Mouse (Mus musculus) cortical plate, adult 2 months (tissue): Measurements from ENCODE around the gene Rab11fip4. TPM values are rescaled to one million over a fixed set of nuclear protein-coding genes. Genes with fewer than 3 reads are reported as not detected.

Source experiments
- H3K27ac ChIP-seq: fragments of 200-500 bp; 2 replicates; pipeline ENCODE4 v1.5.1; 2012; ENCODE audit warnings: low read length, control low read depth, inconsistent platforms; ENCODE audit not compliant: insufficient read depth
- H3K4me1 ChIP-seq: fragments of 200-500 bp; 2 replicates; pipeline ENCODE4 v1.6.1; 2011; ENCODE audit warnings: low read length; ENCODE audit not compliant: control insufficient read depth, insufficient read depth
- H3K4me3 ChIP-seq: fragments of 200-500 bp; 2 replicates; pipeline ENCODE4 v1.5.1; 2011; ENCODE audit warnings: mild to moderate bottlenecking, low read length, control low read depth; ENCODE audit not compliant: insufficient read depth
- CTCF ChIP-seq: fragments of 200-500 bp; IDR thresholded peaks from 2 replicates; pipeline ENCODE4 v1.5.1; 2011; ENCODE audit warnings: mild to moderate bottlenecking, control low read depth, low read length; ENCODE audit not compliant: insufficient read depth; ENCODE audit errors: extremely low read depth
- POLR2A ChIP-seq: fragments of 200-500 bp; IDR thresholded peaks from 2 replicates; pipeline ENCODE4 v1.6.1; 2011; ENCODE audit warnings: mild to moderate bottlenecking, low read length, control low read depth; ENCODE audit not compliant: insufficient read depth; ENCODE audit errors: extremely low read depth
- polyA plus RNA-seq: library from polyadenylated mRNA; depleted of rRNA; stranded (reverse); fragments of >200 nt; gene quantifications from 2 replicates; pipeline ENCODE4 v1.2.3, GENCODE M21; 2012

Rab11fip4 gene
- polyA plus RNA-seq, 1 experiment: 135 TPM

- no peak overlapping the region for H3K27ac ChIP-seq
- peaks cover 11% of the 10 kb centered on the region; the same call in 1 of the 2 replicates for H3K4me1 ChIP-seq
- H3K4me3 ChIP-seq: no peak overlapping the region
- TF ChIP-seq POLR2A: no peak
- TF ChIP-seq CTCF: no peak
Observed at GRCm38 (mm10) chr11:79612046-79612600, 21.1 kb downstream of the Rab11fip4 start.

- H3K4me1 ChIP-seq: peaks cover 11% of the 10 kb centered on the region; the same call in 1 of the 2 replicates
- TF ChIP-seq CTCF: no peak
- no peak for TF ChIP-seq POLR2A
- H3K27ac ChIP-seq: 0 out of 2 replicates have a peak overlapping the region, but pooled peaks have one; percentile 8
- H3K4me3 ChIP-seq: no peak overlapping the region
Observed at GRCm38 (mm10) chr11:79613084-79613483, 22.1 kb downstream of the Rab11fip4 start.

GRCm38 (mm10) chr11:79613711-79614110 lies 22.7 kb downstream of the Rab11fip4 start:
- H3K4me3 ChIP-seq: no peak overlapping the region
- TF ChIP-seq CTCF (no peak), POLR2A (no peak)
- no peak overlapping the region for H3K27ac ChIP-seq
- peaks cover 11% of the 10 kb centered on the region; the same call in 1 of the 2 replicates for H3K4me1 ChIP-seq

- no peak for TF ChIP-seq CTCF
- TF ChIP-seq POLR2A: no peak
- no peak overlapping the region for H3K27ac ChIP-seq
- H3K4me1 ChIP-seq: peaks cover 11% of the 10 kb centered on the region; the same call in 1 of the 2 replicates
- no peak overlapping the region for H3K4me3 ChIP-seq
Observed at GRCm38 (mm10) chr11:79614880-79615279, 23.9 kb downstream of the Rab11fip4 start.

DNA sequence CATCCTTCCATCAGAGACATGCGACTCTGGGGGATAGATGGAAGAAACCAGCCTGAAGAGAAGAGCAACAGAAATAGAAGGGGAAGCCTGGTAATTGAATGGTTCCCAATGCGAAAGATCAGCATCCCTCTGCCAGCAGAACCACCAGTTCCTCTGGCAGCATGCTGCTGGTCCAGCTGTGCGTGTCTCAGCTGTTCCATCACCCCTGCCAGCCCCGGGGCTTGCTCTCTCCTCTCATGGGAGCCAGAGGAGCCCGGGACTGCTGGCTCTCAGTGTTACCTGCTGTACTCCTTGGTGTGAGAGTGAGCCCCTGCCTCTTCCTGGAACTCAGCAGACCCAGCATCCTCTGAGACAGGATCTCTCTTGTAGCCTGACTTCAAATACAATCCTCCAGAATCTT lies 24.9 kb downstream of the Rab11fip4 start:
- H3K4me3 ChIP-seq: no peak overlapping the region
- no peak for TF ChIP-seq CTCF
- no peak for TF ChIP-seq POLR2A
- H3K4me1 ChIP-seq: peaks cover 7% of the 10 kb centered on the region; the same call in 1 of the 2 replicates
- H3K27ac ChIP-seq: no peak overlapping the region

GRCm38 (mm10) chr11:79617991-79618390 lies 27.0 kb downstream of the Rab11fip4 start:
- H3K4me3 ChIP-seq: no peak overlapping the region
- TF ChIP-seq POLR2A (no peak), CTCF (no peak)
- no peak overlapping the region for H3K27ac ChIP-seq
- peaks cover 2% of the 10 kb centered on the region; the same call in 1 of the 2 replicates for H3K4me1 ChIP-seq

DNA sequence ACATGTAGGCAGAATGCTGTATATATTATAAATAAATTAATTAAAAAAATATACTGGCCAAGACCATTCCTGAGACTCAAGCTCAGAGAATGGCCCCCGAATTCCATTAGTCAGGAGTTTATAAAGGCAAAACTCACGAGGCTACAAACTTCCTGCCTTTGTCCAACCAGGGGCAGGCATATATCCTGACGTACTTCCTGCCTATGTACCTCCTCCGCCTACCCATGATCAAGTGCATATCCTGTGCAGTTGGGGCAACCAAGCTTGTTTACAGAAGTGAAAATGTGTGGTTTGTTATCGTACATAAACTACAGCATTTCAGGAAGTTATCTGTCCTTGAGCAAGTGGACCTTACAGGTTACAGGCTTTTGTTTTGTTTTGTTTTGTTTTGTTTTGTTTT lies 32.0 kb downstream of the Rab11fip4 start:
- TF ChIP-seq CTCF: no peak
- TF ChIP-seq POLR2A: no peak
- Histone ChIP-seq H3K4me3 (no peak overlapping the region), H3K27ac (no peak overlapping the region), H3K4me1 (0 out of 2 replicates have a peak, but pooled peaks cover 1% of the 10 kb centered on the region)

DNA sequence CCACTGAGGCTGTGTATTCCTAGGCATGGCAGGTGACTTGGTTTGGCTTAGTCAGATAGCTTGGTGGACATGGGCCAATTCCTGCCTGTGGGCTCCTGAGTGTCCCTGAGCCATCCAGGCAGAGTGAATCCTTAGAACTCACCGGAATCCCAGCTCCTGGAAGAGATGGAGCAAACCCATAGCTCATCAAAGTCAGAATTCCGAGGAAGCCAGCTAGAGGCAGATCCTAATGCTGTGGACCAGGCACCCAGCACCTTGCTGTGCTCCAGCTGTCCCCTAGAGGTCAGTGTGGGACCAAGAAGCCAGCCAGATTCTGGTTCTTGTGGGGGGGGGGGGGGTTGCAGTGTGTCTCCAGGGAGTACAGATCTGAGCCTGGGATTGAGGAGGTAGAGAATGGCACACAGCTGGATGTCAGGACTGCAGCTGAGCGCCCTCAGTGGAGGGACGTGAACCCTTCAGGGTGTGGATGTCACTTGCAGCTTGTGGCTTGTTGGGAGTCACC lies 33.8 kb downstream of the Rab11fip4 start:
- Histone ChIP-seq H3K4me1 (0 out of 2 replicates have a peak, but pooled peaks cover 1% of the 10 kb centered on the region), H3K4me3 (no peak overlapping the region), H3K27ac (no peak overlapping the region)
- TF ChIP-seq CTCF (peak; percentile 81), POLR2A (no peak)

DNA sequence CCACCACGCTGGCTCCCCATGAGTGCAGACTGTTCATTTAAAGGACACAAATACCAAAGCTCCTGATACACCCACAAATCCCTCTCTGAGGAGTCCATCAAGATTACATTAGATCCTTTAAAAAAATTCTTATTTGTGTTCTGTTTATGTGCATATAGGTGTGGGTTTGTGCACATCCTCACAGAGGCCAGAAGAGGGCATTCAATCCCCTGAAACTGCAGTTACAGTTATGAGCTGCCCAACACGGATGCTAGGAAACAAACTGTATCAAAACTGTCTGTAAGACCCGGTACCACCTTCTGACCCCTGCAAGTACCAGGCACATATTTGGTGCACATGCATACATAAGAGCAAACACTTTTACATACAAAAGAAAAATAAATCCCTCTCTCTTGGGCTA lies 37.7 kb downstream of the Rab11fip4 start:
- H3K27ac ChIP-seq: no peak overlapping the region
- TF ChIP-seq CTCF (peak; percentile 32; the same call in 1 of the 2 replicates), POLR2A (no peak)
- no peak overlapping the region for H3K4me3 ChIP-seq
- 0 out of 2 replicates have a peak, but pooled peaks cover 1% of the 10 kb centered on the region for H3K4me1 ChIP-seq
